Mouse (Mus musculus): ENCODE measurements around the gene Ide. TPM values are rescaled to one million over a fixed set of nuclear protein-coding genes. Genes with fewer than 3 reads are reported as not detected.

Gene Ide
- polyA plus RNA-seq, 1 experiment from 2014 or later = 44.7 TPM

DNA sequence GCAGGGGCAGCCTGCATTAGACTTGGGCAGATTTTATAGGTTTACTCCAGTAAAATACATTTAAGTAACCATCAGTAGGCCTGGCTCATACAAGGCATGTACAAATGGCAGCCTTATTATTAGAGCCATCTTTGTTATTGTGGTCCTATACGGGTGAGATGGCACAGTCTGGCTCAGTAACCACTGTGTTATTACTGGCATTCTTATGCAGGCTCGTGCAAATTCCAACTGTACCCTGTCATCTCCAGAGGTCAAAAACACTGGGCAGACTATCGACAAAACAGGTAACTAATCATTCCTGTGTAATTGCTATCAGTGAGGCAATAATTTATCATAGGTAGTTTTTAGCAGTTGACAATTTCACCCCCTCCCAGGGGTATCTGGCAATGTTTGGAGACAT lies 8.6 kb upstream of the Ide start:
- Histone ChIP-seq H3K4me1 (ENCODE audit: control insufficient read depth, insufficient read depth, low read length) (no peaks in the 10 kb centered on the region), H3K9ac (replicated peaks; ENCODE audit: low read length) (no peak overlapping the region), H3K27ac (replicated peaks; ENCODE audit: low read depth, low read length) (no peak overlapping the region), H3K27me3 (ENCODE audit: control insufficient read depth, insufficient read depth, low read length) (no peaks in the 10 kb centered on the region), H3K36me3 (ENCODE audit: control insufficient read depth, insufficient read depth, low read length) (no peaks in the 10 kb centered on the region), H3K9me3 (ENCODE audit: control insufficient read depth, low read length) (no peaks in the 10 kb centered on the region), H3K4me3 (replicated peaks; ENCODE audit: low read depth, low read length) (no peak overlapping the region), H3K4me2 (ENCODE audit: low read length) (no peak overlapping the region)
- 91% methylated on average over 3 of the region's 3 CpGs for WGBS
- no peak for DNase-seq
- ATAC-seq (ENCODE audit: low FRiP score, low TSS enrichment) = no peak

DNA sequence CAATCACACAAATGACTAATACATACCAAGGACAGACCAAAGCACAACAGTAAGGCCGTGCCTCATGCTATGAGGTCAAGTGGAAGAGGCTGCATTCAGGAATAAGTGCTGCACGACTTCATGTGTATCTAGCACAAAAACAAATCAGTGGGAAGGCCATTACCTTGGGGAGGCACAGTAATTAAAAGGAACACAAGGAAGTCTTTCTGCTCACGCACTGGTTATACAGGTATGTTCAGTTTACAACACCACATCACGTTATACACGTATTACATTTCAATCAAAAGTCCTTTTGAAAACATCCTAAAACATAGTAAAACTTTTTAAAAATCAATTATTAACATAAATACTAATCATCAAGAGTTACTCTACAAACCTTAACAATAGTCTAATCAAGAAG lies 6.2 kb upstream of the Ide start:
- H3K27me3 ChIP-seq (ENCODE audit: control insufficient read depth, insufficient read depth, low read length) = no peaks in the 10 kb centered on the region
- H3K9me3 ChIP-seq (ENCODE audit: control insufficient read depth, low read length) = no peaks in the 10 kb centered on the region
- ATAC-seq (ENCODE audit: low FRiP score, low TSS enrichment) (no peak), DNase-seq (no peak)
- H3K4me1 ChIP-seq (ENCODE audit: control insufficient read depth, insufficient read depth, low read length) = no peaks in the 10 kb centered on the region
- no peak overlapping the region for H3K4me3 ChIP-seq (replicated peaks; ENCODE audit: low read depth, low read length)
- H3K9ac ChIP-seq (replicated peaks; ENCODE audit: low read length) = no peak overlapping the region
- no peak overlapping the region for H3K27ac ChIP-seq (replicated peaks; ENCODE audit: low read depth, low read length)
- no peak overlapping the region for H3K4me2 ChIP-seq (ENCODE audit: low read length)
- no peaks in the 10 kb centered on the region for H3K36me3 ChIP-seq (ENCODE audit: control insufficient read depth, insufficient read depth, low read length)
- 93% methylated on average over 5 of the region's 5 CpGs for WGBS

DNA sequence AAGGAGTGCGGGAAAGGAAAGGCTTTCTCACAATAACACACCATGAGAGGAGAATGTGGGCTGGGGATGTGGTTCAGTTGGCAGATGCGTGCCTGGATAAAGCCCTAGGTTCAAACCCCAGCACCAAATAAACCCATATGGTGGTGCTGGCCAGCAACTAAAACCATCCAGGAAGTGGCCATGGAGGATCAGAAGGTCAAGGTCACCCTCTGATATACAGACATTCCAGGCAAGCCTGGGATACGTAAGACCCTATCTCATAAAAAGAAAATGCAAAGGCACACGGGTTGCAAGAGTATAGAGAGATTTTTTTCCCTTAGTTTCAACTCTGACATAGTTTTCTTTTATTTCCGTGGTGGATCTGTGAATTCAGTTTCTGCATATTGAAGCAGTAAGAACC lies 3.3 kb upstream of the Ide start:
- H3K9me3 ChIP-seq (ENCODE audit: control insufficient read depth, low read length) = no peaks in the 10 kb centered on the region
- H3K36me3 ChIP-seq (ENCODE audit: control insufficient read depth, insufficient read depth, low read length) = no peaks in the 10 kb centered on the region
- DNase-seq = no peak
- WGBS = 88% methylated on average over 5 of the region's 5 CpGs
- ATAC-seq (ENCODE audit: low FRiP score, low TSS enrichment) = no peak
- no peaks in the 10 kb centered on the region for H3K4me1 ChIP-seq (ENCODE audit: control insufficient read depth, insufficient read depth, low read length)
- no peak overlapping the region for H3K9ac ChIP-seq (replicated peaks; ENCODE audit: low read length)
- H3K4me3 ChIP-seq (replicated peaks; ENCODE audit: low read depth, low read length) = no peak overlapping the region
- H3K27me3 ChIP-seq (ENCODE audit: control insufficient read depth, insufficient read depth, low read length) = no peaks in the 10 kb centered on the region
- H3K4me2 ChIP-seq (ENCODE audit: low read length) = no peak overlapping the region
- H3K27ac ChIP-seq (replicated peaks; ENCODE audit: low read depth, low read length) = no peak overlapping the region

DNA sequence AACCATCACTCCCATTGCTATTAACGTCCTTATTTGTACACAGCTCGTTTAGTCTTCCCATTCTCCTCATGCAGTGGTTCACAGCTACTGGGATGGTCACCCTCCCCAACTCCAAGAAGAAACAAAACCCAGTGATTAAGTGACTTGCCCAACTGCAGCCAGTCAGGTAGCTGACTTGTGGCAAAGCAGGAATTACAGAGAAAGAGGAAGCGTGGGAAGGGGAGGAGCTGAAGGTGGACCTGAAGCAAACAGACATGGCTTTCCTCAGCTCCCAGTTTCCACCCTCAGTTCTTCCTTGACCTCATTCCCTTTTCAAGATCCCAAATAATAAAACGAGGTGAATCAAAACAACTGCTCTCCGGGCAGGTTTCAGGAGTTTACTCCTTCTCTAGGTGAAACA lies 2.8 kb upstream of the Ide start:
- Histone ChIP-seq H3K27me3 (ENCODE audit: control insufficient read depth, insufficient read depth, low read length) (no peaks in the 10 kb centered on the region), H3K4me2 (ENCODE audit: low read length) (no peak overlapping the region), H3K27ac (replicated peaks; ENCODE audit: low read depth, low read length) (no peak overlapping the region), H3K4me1 (ENCODE audit: control insufficient read depth, insufficient read depth, low read length) (no peaks in the 10 kb centered on the region), H3K9me3 (ENCODE audit: control insufficient read depth, low read length) (no peaks in the 10 kb centered on the region), H3K9ac (replicated peaks; ENCODE audit: low read length) (no peak overlapping the region), H3K36me3 (ENCODE audit: control insufficient read depth, insufficient read depth, low read length) (no peaks in the 10 kb centered on the region), H3K4me3 (replicated peaks; ENCODE audit: low read depth, low read length) (no peak overlapping the region)
- ATAC-seq (ENCODE audit: low FRiP score, low TSS enrichment) = no peak
- no peak for DNase-seq
- 85% methylated on average over 5 of the region's 5 CpGs for WGBS

DNA sequence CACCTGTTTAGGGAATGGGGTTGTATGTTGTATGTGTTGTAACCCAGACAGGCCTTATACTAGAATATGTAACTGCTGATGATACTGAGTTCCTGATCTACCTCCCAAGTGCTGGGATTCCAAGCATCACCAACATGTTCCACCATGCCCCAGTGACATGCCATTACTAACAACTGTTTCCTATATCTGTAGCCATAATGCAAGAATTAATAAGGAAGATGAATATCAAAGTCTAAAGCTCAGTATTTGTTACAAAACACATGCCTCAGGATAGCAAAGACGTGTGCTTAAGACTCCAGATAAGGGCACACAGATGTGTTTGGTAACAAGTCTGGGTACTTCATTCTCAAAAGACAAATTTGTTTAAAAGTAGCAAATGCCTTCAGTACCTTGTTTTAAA lies 2.3 kb downstream of the Ide start:
- Histone ChIP-seq H3K4me2 (ENCODE audit: low read length) (no peak overlapping the region), H3K36me3 (ENCODE audit: control insufficient read depth, insufficient read depth, low read length) (no peaks in the 10 kb centered on the region), H3K4me1 (ENCODE audit: control insufficient read depth, insufficient read depth, low read length) (no peaks in the 10 kb centered on the region), H3K4me3 (replicated peaks; ENCODE audit: low read depth, low read length) (no peak overlapping the region), H3K27me3 (ENCODE audit: control insufficient read depth, insufficient read depth, low read length) (no peaks in the 10 kb centered on the region), H3K9me3 (ENCODE audit: control insufficient read depth, low read length) (no peaks in the 10 kb centered on the region), H3K9ac (replicated peaks; ENCODE audit: low read length) (no peak overlapping the region), H3K27ac (replicated peaks; ENCODE audit: low read depth, low read length) (no peak overlapping the region)
- WGBS = 87% methylated on average over 1 of the region's 1 CpGs
- ATAC-seq (ENCODE audit: low FRiP score, low TSS enrichment) (no peak), DNase-seq (no peak)

DNA sequence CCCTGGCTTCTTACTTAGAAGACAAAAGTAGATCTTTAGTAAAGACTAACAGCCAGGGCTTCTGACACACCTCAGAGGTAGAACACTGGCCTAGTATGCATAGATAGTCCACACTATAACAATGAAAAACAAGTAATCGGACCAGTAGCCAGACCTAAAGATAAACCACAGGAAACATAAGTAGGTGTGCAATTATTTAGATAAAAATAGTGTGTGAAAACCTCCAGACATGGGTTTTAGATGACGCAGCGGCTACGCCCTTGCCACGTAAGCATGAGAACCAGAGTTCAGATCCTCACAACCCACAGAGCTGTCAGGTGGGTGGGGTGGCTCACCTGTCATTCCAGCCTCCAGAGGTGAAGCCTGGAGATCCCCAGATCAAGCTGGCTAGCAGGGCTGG lies 4.3 kb downstream of the Ide start:
- ATAC-seq (ENCODE audit: low FRiP score, low TSS enrichment) (no peak), DNase-seq (no peak)
- Histone ChIP-seq H3K9ac (replicated peaks; ENCODE audit: low read length) (no peak overlapping the region), H3K27ac (replicated peaks; ENCODE audit: low read depth, low read length) (no peak overlapping the region), H3K36me3 (ENCODE audit: control insufficient read depth, insufficient read depth, low read length) (0 out of 2 replicates have a peak, but pooled peaks cover 2% of the 10 kb centered on the region), H3K4me1 (ENCODE audit: control insufficient read depth, insufficient read depth, low read length) (no peaks in the 10 kb centered on the region), H3K4me3 (replicated peaks; ENCODE audit: low read depth, low read length) (no peak overlapping the region), H3K4me2 (ENCODE audit: low read length) (no peak overlapping the region), H3K27me3 (ENCODE audit: control insufficient read depth, insufficient read depth, low read length) (no peaks in the 10 kb centered on the region), H3K9me3 (ENCODE audit: control insufficient read depth, low read length) (no peaks in the 10 kb centered on the region)
- 99% methylated on average over 5 of the region's 5 CpGs for WGBS

DNA sequence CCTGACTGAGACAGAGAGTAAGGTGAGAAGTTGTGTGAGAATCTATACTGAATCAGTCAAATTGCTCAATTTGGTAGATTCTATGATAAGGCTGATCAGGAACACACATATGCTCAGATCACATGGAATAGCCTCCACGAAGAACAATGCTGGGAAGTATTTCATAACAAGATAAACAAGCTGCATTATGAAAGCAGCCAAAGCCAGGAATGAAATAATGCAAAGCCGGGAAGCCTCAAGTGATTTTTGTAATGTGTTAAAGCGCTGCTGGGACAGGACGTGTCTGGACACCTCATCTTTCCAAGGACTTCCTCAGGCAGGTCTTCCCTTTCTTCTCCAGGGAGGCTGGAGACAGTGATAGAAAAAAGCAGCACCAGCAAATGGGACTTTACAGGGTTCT lies 4.9 kb downstream of the Ide start:
- Histone ChIP-seq H3K27ac (replicated peaks; ENCODE audit: low read depth, low read length) (no peak overlapping the region), H3K9me3 (ENCODE audit: control insufficient read depth, low read length) (no peaks in the 10 kb centered on the region), H3K27me3 (ENCODE audit: control insufficient read depth, insufficient read depth, low read length) (no peaks in the 10 kb centered on the region), H3K36me3 (ENCODE audit: control insufficient read depth, insufficient read depth, low read length) (0 out of 2 replicates have a peak, but pooled peaks cover 2% of the 10 kb centered on the region), H3K4me2 (ENCODE audit: low read length) (no peak overlapping the region), H3K4me3 (replicated peaks; ENCODE audit: low read depth, low read length) (no peak overlapping the region), H3K4me1 (ENCODE audit: control insufficient read depth, insufficient read depth, low read length) (no peaks in the 10 kb centered on the region), H3K9ac (replicated peaks; ENCODE audit: low read length) (no peak overlapping the region)
- no peak for DNase-seq
- ATAC-seq (ENCODE audit: low FRiP score, low TSS enrichment) = no peak
- 95% methylated on average over 4 of the region's 4 CpGs for WGBS

DNA sequence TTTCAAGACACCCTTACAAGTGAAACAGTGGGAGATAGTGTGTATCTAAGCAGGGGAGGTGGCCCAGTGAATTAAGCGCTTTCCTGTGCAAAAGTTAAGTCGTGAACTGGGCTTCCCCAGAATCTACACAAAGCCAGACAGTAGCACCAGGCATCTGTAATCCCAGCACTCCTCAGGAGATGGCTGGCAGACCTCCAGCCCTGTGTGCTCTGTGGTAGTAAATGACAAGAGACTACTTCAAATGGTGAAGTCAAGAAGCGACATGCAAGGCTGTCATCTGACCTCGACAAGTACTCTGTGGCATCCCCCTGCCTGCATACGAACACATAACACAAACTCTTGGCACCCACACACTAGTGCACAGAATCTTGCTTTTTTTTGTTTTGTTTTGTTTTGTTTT lies 10.4 kb downstream of the Ide start:
- DNase-seq (peak; percentile 22), ATAC-seq (ENCODE audit: low FRiP score, low TSS enrichment) (no peak)
- Histone ChIP-seq H3K9me3 (ENCODE audit: control insufficient read depth, low read length) (no peaks in the 10 kb centered on the region), H3K4me1 (ENCODE audit: control insufficient read depth, insufficient read depth, low read length) (no peaks in the 10 kb centered on the region), H3K36me3 (ENCODE audit: control insufficient read depth, insufficient read depth, low read length) (0 out of 2 replicates have a peak, but pooled peaks cover 12% of the 10 kb centered on the region), H3K9ac (replicated peaks; ENCODE audit: low read length) (no peak overlapping the region), H3K4me2 (ENCODE audit: low read length) (no peak overlapping the region), H3K27ac (replicated peaks; ENCODE audit: low read depth, low read length) (no peak overlapping the region), H3K4me3 (replicated peaks; ENCODE audit: low read depth, low read length) (no peak overlapping the region), H3K27me3 (ENCODE audit: control insufficient read depth, insufficient read depth, low read length) (no peaks in the 10 kb centered on the region)
- 84% methylated on average over 5 of the region's 5 CpGs for WGBS

DNA sequence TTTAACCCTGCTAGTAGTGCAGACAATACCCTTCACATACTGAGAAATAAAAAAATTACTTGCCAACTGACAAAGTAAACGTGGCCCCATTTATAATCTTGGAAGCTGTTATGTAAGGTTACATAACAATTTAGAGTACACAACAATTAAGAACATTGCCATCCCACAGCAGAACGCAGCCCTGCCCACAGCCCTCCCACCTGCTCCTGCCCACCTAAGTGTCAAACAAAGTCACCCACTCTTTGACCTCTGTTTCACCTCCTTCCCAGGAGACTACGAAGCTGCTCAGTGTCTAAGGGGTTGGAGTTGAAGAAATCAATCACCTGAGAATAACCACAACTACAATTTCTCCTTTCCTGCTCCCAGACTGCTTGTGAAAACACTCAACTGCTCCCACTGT lies 14.1 kb downstream of the Ide start:
- Histone ChIP-seq H3K27ac (replicated peaks; ENCODE audit: low read depth, low read length) (no peak overlapping the region), H3K4me3 (replicated peaks; ENCODE audit: low read depth, low read length) (no peak overlapping the region), H3K36me3 (ENCODE audit: control insufficient read depth, insufficient read depth, low read length) (0 out of 2 replicates have a peak, but pooled peaks cover 11% of the 10 kb centered on the region), H3K9ac (replicated peaks; ENCODE audit: low read length) (no peak overlapping the region), H3K9me3 (ENCODE audit: control insufficient read depth, low read length) (no peaks in the 10 kb centered on the region), H3K4me2 (ENCODE audit: low read length) (no peak overlapping the region), H3K27me3 (ENCODE audit: control insufficient read depth, insufficient read depth, low read length) (no peaks in the 10 kb centered on the region), H3K4me1 (ENCODE audit: control insufficient read depth, insufficient read depth, low read length) (no peaks in the 10 kb centered on the region)
- WGBS = 91% methylated on average over 3 of the region's 3 CpGs
- DNase-seq (no peak), ATAC-seq (ENCODE audit: low FRiP score, low TSS enrichment) (no peak)

All from midbrain, embryonic 14.5 days (tissue).